Mouse (Mus musculus): ENCODE results near the gene Eefsec. TPM values are rescaled to one million over a fixed set of nuclear protein-coding genes. Genes with fewer than 3 reads are reported as not detected.

Gene Eefsec
- polyA plus RNA-seq, 1 experiment from 2014 or later = 49.5 TPM

Other genes with a start within 250 kb of the Eefsec start
- not detected in 2 replicates for gene Dnajb8, start 224.3 kb downstream of the Eefsec start, polyA plus RNA-seq (2014; fragmentation: Nextera tagmentation; extraction: Ambion mirVana)
- gene Ruvbl1, start 18.9 kb upstream of the Eefsec start, polyA plus RNA-seq (2014; fragmentation: Nextera tagmentation; extraction: Ambion mirVana) = 120 and 134 TPM in 2 replicates
- 217 and 245 TPM in 2 replicates for gene Sec61a1, start 72.4 kb upstream of the Eefsec start, polyA plus RNA-seq (2014; fragmentation: Nextera tagmentation; extraction: Ambion mirVana)
- gene Kbtbd12, start 191.4 kb upstream of the Eefsec start, polyA plus RNA-seq (2014; fragmentation: Nextera tagmentation; extraction: Ambion mirVana) = not detected in 2 replicates

Measured in stomach, embryonic 14.5 days (tissue).